Mouse (Mus musculus): ENCODE results near the gene Tnfrsf9. TPM values are rescaled to one million over a fixed set of nuclear protein-coding genes. Genes with fewer than 3 reads are reported as not detected.
A peak's percentile ranks its signal among the peaks of the same experiment; 100 is the strongest.

Tnfrsf9 gene
- polyA plus RNA-seq, 1 experiment from 2014 or later, result 0.13 TPM

GRCm38 (mm10) chr4:150875393-150875792 lies 39.0 kb upstream of the Tnfrsf9 start:
- ATAC-seq (replicated peaks; ENCODE audit: low FRiP score, low read depth) (no peak), DNase-seq (ENCODE audit: low spot score) (no peak)
- H3K27ac ChIP-seq, result no peak overlapping the region
- H3K4me3 ChIP-seq (replicated peaks; ENCODE audit: low read depth, low read length), result no peak overlapping the region
- no peaks in the 10 kb centered on the region for H3K36me3 ChIP-seq (ENCODE audit: insufficient read depth, low read length)
- H3K27me3 ChIP-seq (ENCODE audit: insufficient read depth, low read length), result no peaks in the 10 kb centered on the region
- 78% methylated on average over 10 of the region's 10 CpGs for WGBS
- 0 out of 2 replicates have a peak, but pooled peaks cover 11% of the 10 kb centered on the region for H3K9me3 ChIP-seq (replicated peaks; ENCODE audit: low read length)
- H3K4me2 ChIP-seq (ENCODE audit: low read length), result no peak overlapping the region
- no peak for TF ChIP-seq CTCF (IDR thresholded peaks at IDR 0.05; ENCODE audit: low read depth)
- H3K4me1 ChIP-seq (replicated peaks; ENCODE audit: insufficient read depth, low read length), result peaks cover 15% of the 10 kb centered on the region; the same call in 1 of the 2 replicates
- H3K9ac ChIP-seq (ENCODE audit: low read depth, low read length), result no peak overlapping the region

DNA sequence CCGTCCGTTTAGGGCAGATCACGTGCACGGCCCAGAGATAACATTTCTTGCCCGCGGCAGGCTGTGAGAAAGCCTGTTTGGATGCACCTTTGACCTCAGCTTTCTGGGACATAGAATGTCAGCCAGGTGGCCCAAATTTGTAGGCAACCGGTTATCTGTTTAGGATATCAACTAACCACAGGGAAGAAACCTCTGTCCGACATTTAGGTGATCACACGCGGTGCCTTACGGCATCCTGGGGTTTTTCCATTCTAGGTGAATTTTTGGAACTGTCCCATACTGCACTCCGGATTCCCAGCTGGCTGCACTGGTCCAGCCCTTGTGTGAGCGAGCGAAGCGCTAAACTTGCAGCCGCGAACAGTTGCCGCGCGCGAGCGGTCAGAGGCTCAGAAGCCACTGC lies 34.7 kb upstream of the Tnfrsf9 start:
- WGBS, result 96% methylated on average over 22 of the region's 22 CpGs
- Histone ChIP-seq H3K36me3 (ENCODE audit: insufficient read depth, low read length) (no peaks in the 10 kb centered on the region), H3K27me3 (ENCODE audit: insufficient read depth, low read length) (no peaks in the 10 kb centered on the region), H3K4me1 (replicated peaks; ENCODE audit: insufficient read depth, low read length) (no peaks in the 10 kb centered on the region), H3K9ac (ENCODE audit: low read depth, low read length) (no peak overlapping the region), H3K27ac (no peak overlapping the region), H3K9me3 (replicated peaks; ENCODE audit: low read length) (0 out of 2 replicates have a peak, but pooled peaks cover 11% of the 10 kb centered on the region), H3K4me2 (ENCODE audit: low read length) (no peak overlapping the region), H3K4me3 (replicated peaks; ENCODE audit: low read depth, low read length) (no peak overlapping the region)
- no peak for ATAC-seq (replicated peaks; ENCODE audit: low FRiP score, low read depth)
- no peak for DNase-seq (ENCODE audit: low spot score)
- no peak for TF ChIP-seq CTCF (IDR thresholded peaks at IDR 0.05; ENCODE audit: low read depth)

DNA sequence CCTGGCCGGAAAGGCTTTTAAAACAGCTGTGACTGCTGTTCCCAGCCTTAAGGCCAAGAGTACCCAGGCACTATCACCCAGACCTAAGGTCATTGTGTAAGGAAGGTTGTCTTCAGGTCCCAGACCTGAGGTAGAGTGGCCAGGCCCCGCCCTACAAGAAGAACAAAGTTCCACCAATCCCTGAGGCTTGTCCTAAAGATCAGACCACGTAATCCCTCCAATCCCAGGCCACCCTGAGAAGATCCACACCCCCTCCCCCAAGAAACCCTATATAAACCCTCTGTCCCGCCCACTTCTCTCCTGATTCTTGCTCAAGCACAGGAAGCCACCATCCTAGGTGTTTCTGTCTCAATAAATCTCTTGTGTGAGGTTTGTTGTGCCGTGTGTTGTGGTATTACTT lies 34.0 kb upstream of the Tnfrsf9 start:
- ATAC-seq (replicated peaks; ENCODE audit: low FRiP score, low read depth) (no peak), DNase-seq (ENCODE audit: low spot score) (no peak)
- no peak for TF ChIP-seq CTCF (IDR thresholded peaks at IDR 0.05; ENCODE audit: low read depth)
- Histone ChIP-seq H3K27me3 (ENCODE audit: insufficient read depth, low read length) (no peaks in the 10 kb centered on the region), H3K4me2 (ENCODE audit: low read length) (no peak overlapping the region), H3K9me3 (replicated peaks; ENCODE audit: low read length) (0 out of 2 replicates have a peak, but pooled peaks cover 11% of the 10 kb centered on the region), H3K9ac (ENCODE audit: low read depth, low read length) (no peak overlapping the region), H3K36me3 (ENCODE audit: insufficient read depth, low read length) (no peaks in the 10 kb centered on the region), H3K4me1 (replicated peaks; ENCODE audit: insufficient read depth, low read length) (no peaks in the 10 kb centered on the region), H3K27ac (no peak overlapping the region), H3K4me3 (replicated peaks; ENCODE audit: low read depth, low read length) (no peak overlapping the region)
- 87% methylated on average over 5 of the region's 5 CpGs for WGBS

DNA sequence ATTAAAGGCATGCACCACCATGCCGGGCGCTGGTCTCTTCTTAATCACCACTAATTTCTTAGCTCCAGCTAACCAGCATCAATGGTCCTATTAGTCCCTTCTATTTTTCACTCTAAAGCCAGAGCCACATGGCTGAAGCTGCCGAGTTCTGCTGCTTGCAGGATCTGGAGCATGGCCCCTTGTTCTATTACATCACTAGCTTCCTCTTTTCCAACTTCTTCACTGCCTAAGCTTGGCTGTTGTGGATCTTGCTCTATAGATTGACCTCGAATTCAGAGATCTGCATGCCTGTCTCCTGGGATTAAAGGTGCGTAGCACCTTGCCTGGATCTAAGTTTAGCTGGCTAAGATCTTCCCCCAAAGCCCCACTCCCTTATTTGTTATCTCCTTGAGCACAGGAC lies 31.7 kb upstream of the Tnfrsf9 start:
- Histone ChIP-seq H3K9me3 (replicated peaks; ENCODE audit: low read length) (0 out of 2 replicates have a peak, but pooled peaks cover 11% of the 10 kb centered on the region), H3K4me1 (replicated peaks; ENCODE audit: insufficient read depth, low read length) (no peaks in the 10 kb centered on the region), H3K27ac (no peak overlapping the region), H3K9ac (ENCODE audit: low read depth, low read length) (no peak overlapping the region), H3K27me3 (ENCODE audit: insufficient read depth, low read length) (no peaks in the 10 kb centered on the region), H3K4me3 (replicated peaks; ENCODE audit: low read depth, low read length) (no peak overlapping the region), H3K4me2 (ENCODE audit: low read length) (no peak overlapping the region), H3K36me3 (ENCODE audit: insufficient read depth, low read length) (no peaks in the 10 kb centered on the region)
- TF ChIP-seq CTCF (IDR thresholded peaks at IDR 0.05; ENCODE audit: low read depth), result no peak
- DNase-seq (ENCODE audit: low spot score), result no peak
- WGBS, result 82% methylated on average over 5 of the region's 5 CpGs
- no peak for ATAC-seq (replicated peaks; ENCODE audit: low FRiP score, low read depth)

DNA sequence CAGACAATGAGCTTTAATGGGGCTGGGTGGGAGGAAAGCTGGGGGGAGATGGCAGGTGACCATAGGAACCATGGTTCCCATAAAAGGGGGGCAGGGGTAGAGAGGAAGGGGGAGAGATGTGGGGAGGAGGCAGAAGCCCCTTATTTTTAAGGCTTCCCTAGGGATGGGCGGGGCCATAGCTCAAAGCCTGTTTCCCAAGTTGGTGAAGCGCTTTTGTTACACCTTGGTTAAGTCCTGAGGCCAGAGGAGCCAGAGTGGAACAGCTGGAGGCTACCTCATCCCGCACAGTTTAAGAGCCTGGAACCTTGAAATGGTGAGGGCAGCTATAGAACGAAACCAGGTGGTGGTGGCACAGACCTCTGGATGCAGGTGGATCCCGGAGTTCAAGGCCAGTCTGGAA lies 26.5 kb upstream of the Tnfrsf9 start:
- H3K4me2 ChIP-seq (ENCODE audit: low read length), result no peak overlapping the region
- H3K4me3 ChIP-seq (replicated peaks; ENCODE audit: low read depth, low read length), result no peak overlapping the region
- H3K9ac ChIP-seq (ENCODE audit: low read depth, low read length), result no peak overlapping the region
- WGBS, result 75% methylated on average over 5 of the region's 5 CpGs
- no peak overlapping the region for H3K27ac ChIP-seq
- H3K4me1 ChIP-seq (replicated peaks; ENCODE audit: insufficient read depth, low read length), result peaks cover 8% of the 10 kb centered on the region; the same call in 1 of the 2 replicates
- H3K36me3 ChIP-seq (ENCODE audit: insufficient read depth, low read length), result no peaks in the 10 kb centered on the region
- TF ChIP-seq CTCF (IDR thresholded peaks at IDR 0.05; ENCODE audit: low read depth), result no peak
- ATAC-seq (replicated peaks; ENCODE audit: low FRiP score, low read depth), result 0 out of 2 replicates have a peak, but pooled peaks have one; percentile 26
- no peaks in the 10 kb centered on the region for H3K27me3 ChIP-seq (ENCODE audit: insufficient read depth, low read length)
- no peaks in the 10 kb centered on the region for H3K9me3 ChIP-seq (replicated peaks; ENCODE audit: low read length)
- no peak for DNase-seq (ENCODE audit: low spot score)

- Histone ChIP-seq H3K4me3 (replicated peaks; ENCODE audit: low read depth, low read length) (no peak overlapping the region), H3K4me2 (ENCODE audit: low read length) (no peak overlapping the region), H3K4me1 (replicated peaks; ENCODE audit: insufficient read depth, low read length) (peaks cover 8% of the 10 kb centered on the region; the same call in 1 of the 2 replicates), H3K27ac (no peak overlapping the region), H3K36me3 (ENCODE audit: insufficient read depth, low read length) (no peaks in the 10 kb centered on the region), H3K27me3 (ENCODE audit: insufficient read depth, low read length) (no peaks in the 10 kb centered on the region), H3K9ac (ENCODE audit: low read depth, low read length) (no peak overlapping the region), H3K9me3 (replicated peaks; ENCODE audit: low read length) (no peaks in the 10 kb centered on the region)
- 67% methylated on average over 4 of the region's 4 CpGs for WGBS
- TF ChIP-seq CTCF (IDR thresholded peaks at IDR 0.05; ENCODE audit: low read depth), result no peak
- ATAC-seq (replicated peaks; ENCODE audit: low FRiP score, low read depth) (no peak), DNase-seq (ENCODE audit: low spot score) (no peak)
Observed at GRCm38 (mm10) chr4:150888492-150888891, 25.9 kb upstream of the Tnfrsf9 start.

All from kidney, postnatal 0 days (tissue).